Mouse (Mus musculus) frontal cortex, postnatal 14 days (tissue): ENCODE data around the gene Aamp.
A peak's percentile ranks its signal among the peaks of the same experiment; 100 is the strongest.

ENCODE experiments used
- DNase-seq, 2 experiments: peaks; one replicate each; pipeline ENCODE4 v3.0.0; 2022; ENCODE audit warnings: low spot score in 2 of 2

Gene Aamp

DNA sequence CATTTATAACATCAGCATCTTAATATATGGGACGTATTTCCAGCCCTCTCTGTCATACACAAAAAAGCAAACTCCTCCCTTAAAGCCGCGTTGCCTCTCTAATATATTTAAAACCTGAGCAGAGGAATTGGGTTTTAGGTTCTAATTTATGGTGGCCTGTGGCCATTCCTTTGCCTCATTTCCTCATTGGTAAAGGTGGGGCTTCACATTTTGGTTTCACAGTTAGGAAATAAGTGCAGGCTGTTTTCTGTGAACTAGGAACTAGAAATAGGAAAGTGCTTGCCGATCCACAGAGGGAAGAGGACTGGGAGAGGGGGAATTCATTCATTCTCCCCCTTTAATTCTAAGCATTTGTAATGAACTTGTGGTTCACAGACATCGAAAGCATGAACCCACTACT is 46.9 kb downstream of the Aamp start:
- no peak for DNase-seq

DNA sequence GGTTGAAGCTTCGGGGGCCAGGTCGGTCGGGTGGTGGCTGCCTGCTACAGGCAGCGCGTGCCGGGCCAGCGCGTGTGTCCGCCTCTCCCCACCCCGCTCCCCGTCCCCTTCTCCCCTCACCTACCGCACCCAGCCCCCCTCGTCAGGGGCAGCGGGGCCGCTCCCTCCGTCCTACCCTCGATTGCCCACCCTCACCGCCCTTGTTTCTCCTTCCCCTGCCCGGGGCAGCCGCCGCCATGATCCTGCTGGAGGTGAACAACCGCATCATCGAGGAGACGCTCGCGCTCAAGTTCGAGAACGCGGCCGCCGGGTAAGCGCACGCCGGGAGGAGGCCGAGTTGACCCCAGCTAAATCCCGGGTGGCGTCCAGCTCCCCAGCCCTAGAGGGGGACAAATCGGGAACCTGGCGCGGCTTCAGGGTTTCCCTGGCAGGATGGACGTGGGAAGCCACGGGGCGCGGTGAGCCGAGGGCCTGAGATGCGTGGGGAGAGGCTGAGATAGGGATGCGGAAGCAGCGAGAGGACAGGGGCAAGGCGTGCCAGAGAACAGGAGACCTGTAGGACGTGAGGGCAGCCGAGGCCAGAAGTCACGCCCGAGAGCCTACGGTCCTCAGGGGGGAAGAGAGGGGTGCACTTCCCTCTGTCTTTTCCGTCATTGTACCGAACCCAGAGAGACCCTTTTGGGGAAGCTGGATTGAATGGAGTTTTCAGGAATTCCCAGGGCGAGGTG is 47.8 kb downstream of the Aamp start:
- no peak for DNase-seq

DNA sequence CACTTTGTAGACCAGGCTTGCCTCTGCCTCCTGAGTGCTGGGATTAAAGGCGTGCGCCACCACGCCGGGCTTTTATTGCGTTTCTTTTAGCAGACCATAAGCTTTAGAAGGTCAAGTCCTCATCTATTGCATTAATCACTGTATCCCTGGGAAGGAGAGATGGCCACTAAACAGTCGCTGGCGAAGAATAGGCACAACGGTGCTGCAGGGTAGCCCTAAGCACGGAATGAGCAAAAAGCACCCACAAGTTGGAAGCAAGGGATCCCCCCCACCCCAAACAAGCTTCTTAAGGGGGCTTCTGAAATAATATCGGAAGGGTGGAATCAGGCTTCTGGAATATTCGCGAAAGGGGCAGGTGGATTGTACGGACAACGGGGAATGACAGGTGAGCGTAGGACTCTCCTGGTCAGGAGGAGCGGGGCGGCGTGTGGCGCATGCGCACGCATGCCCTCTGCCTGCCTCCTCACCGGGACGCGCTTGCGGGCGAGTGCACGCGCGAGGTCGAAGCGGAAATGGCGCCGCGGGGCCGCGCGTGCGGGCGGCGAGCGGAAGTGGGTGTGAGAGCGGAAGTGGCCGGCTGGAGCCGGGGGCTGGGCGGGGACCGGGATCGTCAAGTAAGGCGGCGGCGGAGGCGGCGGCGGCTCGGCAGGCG is 48.5 kb downstream of the Aamp start, which contains the start of gene Arpc2:
Gene Arpc2 (plus strand): TSS at position 147 of the 652 bp plus-strand sequence.
- DNase-seq, result peak; percentile 91 to 95

DNA sequence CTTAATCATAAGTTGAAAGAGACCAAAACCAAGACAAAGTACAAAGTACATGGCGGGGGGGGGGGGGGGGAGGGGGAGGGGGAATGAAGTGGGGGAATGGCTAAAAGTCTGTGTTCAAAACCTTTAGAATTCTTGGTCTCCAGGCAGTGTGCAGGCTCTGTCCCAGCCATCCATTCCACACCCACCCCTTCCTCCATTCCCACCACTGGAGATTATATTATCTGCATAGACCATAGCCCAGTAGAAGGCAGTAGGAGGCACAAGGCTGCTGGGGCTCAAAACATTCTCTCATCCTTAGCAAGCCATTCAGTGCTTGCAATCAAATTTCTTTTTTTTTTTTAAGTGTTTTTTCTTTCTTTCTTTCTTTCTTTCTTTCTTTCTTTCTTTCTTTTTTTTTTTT is 53.5 kb downstream of the Aamp start:
- DNase-seq, result no peak

DNA sequence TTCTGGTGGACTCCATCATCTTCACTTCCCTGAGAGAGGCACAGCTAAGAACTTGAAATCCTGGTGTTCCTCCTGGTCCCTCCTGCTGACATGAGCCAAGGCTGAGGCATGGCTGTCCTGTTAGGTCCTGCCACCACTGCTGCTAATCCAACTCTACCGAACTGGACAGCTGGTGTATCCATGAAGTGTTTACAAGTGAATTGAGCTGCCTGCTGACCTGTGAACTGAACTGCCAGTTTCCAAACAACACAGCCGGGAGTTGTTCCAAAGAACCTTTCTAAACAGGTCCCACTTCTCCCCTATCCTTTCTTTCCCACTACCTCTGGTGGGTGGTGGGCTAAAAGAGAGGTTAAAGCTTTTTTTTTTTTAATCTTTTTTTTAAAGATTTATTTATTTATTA is 54.6 kb downstream of the Aamp start:
- DNase-seq, result no peak
